Comparison of ENCODE assay signal across 8 mouse cellular contexts in the genomic region with DNA sequence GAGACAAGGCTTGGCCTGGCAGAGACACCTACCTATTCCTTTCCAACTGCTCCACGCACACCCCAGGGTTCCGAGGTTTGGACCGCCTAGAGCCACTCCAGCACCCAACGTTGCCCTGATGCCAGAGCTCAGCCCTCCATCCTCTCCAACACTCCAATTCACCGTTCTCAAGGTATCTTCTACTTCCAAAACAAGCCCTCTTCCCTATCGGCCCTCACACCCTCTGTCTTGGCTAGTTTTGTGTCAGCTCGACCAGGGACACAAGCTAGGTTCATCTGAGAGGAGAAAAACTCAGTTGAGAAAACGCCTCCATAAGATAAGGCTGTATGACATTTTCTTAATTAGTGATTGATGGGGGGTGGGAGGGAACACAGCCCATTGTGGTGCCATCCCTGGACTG. TPM values are rescaled to one million over a fixed set of nuclear protein-coding genes. Genes with fewer than 3 reads are reported as not detected.
DNase-seq lines count a peak whose midpoint lies in the region; ATAC-seq and TF ChIP-seq lines count a peak whose summit lies in the region.

A gene (minus strand): TSS at position 101 of the 400 bp plus-strand sequence.

- no peak for DNase-seq in testis, postnatal 10 days (ENCODE audit: low spot score)
- no peak for DNase-seq in hindbrain, embryonic 10.5 days (ENCODE audit: low spot score)
- DNase-seq in stomach, postnatal 0 days (ENCODE audit: low spot score), result no peak
- DNase-seq in testis, postnatal 14 days (ENCODE audit: low spot score), result no peak
- DNase-seq in T-cell, adult 2 months (ENCODE audit: low spot score), result no peak

- H3K36me3 ChIP-seq in testis, adult 2 months (ENCODE audit: control insufficient read depth, insufficient read depth, low read length), result no peaks in the 10 kb centered on the region
- H3K36me3 ChIP-seq in forebrain, embryonic 12.5 days (replicated peaks), result peaks cover 11% of the 10 kb centered on the region
- peaks cover 21% of the 10 kb centered on the region for H3K36me3 ChIP-seq in hindbrain, embryonic 10.5 days
- H3K36me3 ChIP-seq in liver, embryonic 12.5 days, result peaks cover 18% of the 10 kb centered on the region
- H3K36me3 ChIP-seq in stomach, postnatal 0 days (ENCODE audit: control insufficient read depth, insufficient read depth, low read length), result peaks cover 2% of the 10 kb centered on the region; the same call in 1 of the 2 replicates

- H3K27ac ChIP-seq in testis, adult 2 months (ENCODE audit: control insufficient read depth, insufficient read depth, low read depth, low read length), result peak within 1 kb of the TSS; percentile 61
- H3K27ac ChIP-seq in forebrain, embryonic 12.5 days, result peak within 1 kb of the TSS; percentile 59; the same call in 1 of the 2 replicates
- H3K27ac ChIP-seq in hindbrain, embryonic 10.5 days, result peak within 1 kb of the TSS; percentile 95
- H3K27ac ChIP-seq in liver, embryonic 12.5 days, result peak within 1 kb of the TSS; percentile 55
- peak within 1 kb of the TSS; percentile 91 for H3K27ac ChIP-seq in stomach, postnatal 0 days (replicated peaks)

- peak; percentile 24; the same call in 1 of the 2 replicates for ATAC-seq in forebrain, embryonic 12.5 days (ENCODE audit: low FRiP score)
- no peak for ATAC-seq in liver, embryonic 12.5 days
- no peak; the same call in 1 of the 2 replicates for ATAC-seq in stomach, postnatal 0 days (ENCODE audit: low FRiP score, low TSS enrichment)

- peak within 1 kb of the TSS; percentile 85 for H3K4me2 ChIP-seq in forebrain, embryonic 12.5 days
- H3K4me2 ChIP-seq in liver, embryonic 12.5 days, result peak within 1 kb of the TSS; percentile 91
- H3K4me2 ChIP-seq in stomach, postnatal 0 days (replicated peaks; ENCODE audit: low read depth), result peak within 1 kb of the TSS; percentile 90

- peaks cover 13% of the 10 kb centered on the region for H3K4me1 ChIP-seq in testis, adult 2 months (ENCODE audit: control insufficient read depth, insufficient read depth, low read length)
- peaks cover 16% of the 10 kb centered on the region for H3K4me1 ChIP-seq in forebrain, embryonic 12.5 days
- H3K4me1 ChIP-seq in hindbrain, embryonic 10.5 days (replicated peaks), result peaks cover 23% of the 10 kb centered on the region
- H3K4me1 ChIP-seq in liver, embryonic 12.5 days, result peaks cover 27% of the 10 kb centered on the region
- peaks cover 3% of the 10 kb centered on the region; the same call in 1 of the 2 replicates for H3K4me1 ChIP-seq in stomach, postnatal 0 days (replicated peaks; ENCODE audit: control insufficient read depth, insufficient read depth)

- TF ChIP-seq POLR2A in testis, adult 2 months (IDR thresholded peaks at IDR 0.05; ENCODE audit: control insufficient read depth, low read depth, low read length), result no peak

- no peaks in the 10 kb centered on the region for H3K9me3 ChIP-seq in forebrain, embryonic 12.5 days
- no peaks in the 10 kb centered on the region for H3K9me3 ChIP-seq in hindbrain, embryonic 10.5 days
- no peaks in the 10 kb centered on the region for H3K9me3 ChIP-seq in liver, embryonic 12.5 days (replicated peaks)
- H3K9me3 ChIP-seq in stomach, postnatal 0 days (ENCODE audit: control insufficient read depth, low read length), result no peaks in the 10 kb centered on the region

- TF ChIP-seq CTCF in testis, adult 2 months (IDR thresholded peaks at IDR 0.05; ENCODE audit: control insufficient read depth, insufficient read depth, insufficient replicate concordance, low read depth, low read length), result no peak
- TF ChIP-seq CTCF in stomach, postnatal 0 days (IDR thresholded peaks at IDR 0.05; ENCODE audit: low read depth), result no peak

- peak within 1 kb of the TSS; percentile 82 for H3K9ac ChIP-seq in forebrain, embryonic 12.5 days
- H3K9ac ChIP-seq in liver, embryonic 12.5 days, result peak within 1 kb of the TSS; percentile 89
- peak within 1 kb of the TSS; percentile 96 for H3K9ac ChIP-seq in stomach, postnatal 0 days (ENCODE audit: low read length)

- peak within 1 kb of the TSS; percentile 98 for H3K4me3 ChIP-seq in testis, adult 2 months (ENCODE audit: control insufficient read depth, low read depth, low read length)
- peak within 1 kb of the TSS; percentile 76 for H3K4me3 ChIP-seq in forebrain, embryonic 12.5 days (replicated peaks)
- H3K4me3 ChIP-seq in hindbrain, embryonic 10.5 days, result peak within 1 kb of the TSS; percentile 87
- H3K4me3 ChIP-seq in liver, embryonic 12.5 days, result peak within 1 kb of the TSS; percentile 73
- H3K4me3 ChIP-seq in stomach, postnatal 0 days (ENCODE audit: low read depth, low read length), result peak within 1 kb of the TSS; percentile 81

- 64% methylated on average over 8 of the region's 8 CpGs for WGBS in forebrain, embryonic 12.5 days
- 70% methylated on average over 8 of the region's 8 CpGs for WGBS in hindbrain, embryonic 10.5 days
- 68% methylated on average over 8 of the region's 8 CpGs for WGBS in liver, embryonic 12.5 days (ENCODE audit: insufficient replicate concordance)
- WGBS in stomach, postnatal 0 days, result 64% methylated on average over 8 of the region's 8 CpGs

- no peak for TF ChIP-seq EP300 in stomach, postnatal 0 days (optimal IDR thresholded peaks at IDR 0.05)

- H3K27me3 ChIP-seq in testis, adult 2 months (ENCODE audit: control insufficient read depth, insufficient read depth, low read length), result no peaks in the 10 kb centered on the region
- H3K27me3 ChIP-seq in forebrain, embryonic 12.5 days, result no peaks in the 10 kb centered on the region
- H3K27me3 ChIP-seq in hindbrain, embryonic 10.5 days (ENCODE audit: insufficient read depth, poor library complexity, severe bottlenecking), result no peaks in the 10 kb centered on the region
- H3K27me3 ChIP-seq in liver, embryonic 12.5 days (replicated peaks), result peaks cover 22% of the 10 kb centered on the region
- H3K27me3 ChIP-seq in stomach, postnatal 0 days (ENCODE audit: control insufficient read depth, insufficient read depth, low read length), result no peaks in the 10 kb centered on the region

RNA-seq across cellular contexts. Expression of the gene that starts here (rescaled TPM):
- polyA plus RNA-seq in testis, adult 2 months (2012; rRNA removed), result 73.3 and 76.3 TPM in 2 replicates
- polyA plus RNA-seq in forebrain, embryonic 12.5 days (2016; fragmentation: Nextera tagmentation; extraction: Ambion mirVana), result 5.2 and 6.6 TPM in 2 replicates
- 5.0 and 5.4 TPM in 2 replicates for polyA plus RNA-seq in hindbrain, embryonic 10.5 days (2016; fragmentation: Nextera tagmentation; extraction: Ambion mirVana)
- 1.9 and 2.4 TPM in 2 replicates for polyA plus RNA-seq in liver, embryonic 12.5 days (2016; fragmentation: Nextera tagmentation; extraction: Ambion mirVana)
- 3.5 and 4.3 TPM in 2 replicates for polyA plus RNA-seq in stomach, postnatal 0 days (2015; fragmentation: Nextera tagmentation; extraction: Ambion mirVana)
